Mouse (Mus musculus): ENCODE data around the gene Itpr3. TPM values are rescaled to one million over a fixed set of nuclear protein-coding genes. Genes with fewer than 3 reads are reported as not detected.
A peak's percentile ranks its signal among the peaks of the same experiment; 100 is the strongest.

The Itpr3 gene
- total RNA-seq, 2 experiments from 2014 or later: 1.9 to 2.0 TPM

DNA sequence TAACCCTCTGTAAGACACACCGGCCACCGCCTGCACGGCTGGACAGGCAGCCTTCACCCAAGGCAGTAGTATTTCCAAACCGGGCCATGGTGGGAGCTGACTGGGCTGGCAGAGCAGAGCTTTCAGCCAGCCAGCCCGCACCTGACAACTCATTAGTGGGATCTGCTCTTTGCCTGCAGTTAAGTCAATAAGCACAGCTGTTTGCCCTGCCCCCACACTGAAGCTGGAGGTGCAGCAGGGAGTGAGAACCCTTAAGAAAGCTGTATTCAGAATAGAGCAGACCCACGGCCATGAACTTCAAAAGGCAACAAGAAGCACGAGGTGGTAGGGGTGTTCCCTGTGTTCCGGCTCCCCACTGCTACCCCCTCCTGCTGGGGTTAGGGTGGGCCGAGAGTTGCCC is 73.1 kb downstream of the Itpr3 start:
- intact Hi-C loops (cut with DNase I): no loop called here
- DNase-seq (ENCODE audit: low spot score in 2 of 2): no peak

DNA sequence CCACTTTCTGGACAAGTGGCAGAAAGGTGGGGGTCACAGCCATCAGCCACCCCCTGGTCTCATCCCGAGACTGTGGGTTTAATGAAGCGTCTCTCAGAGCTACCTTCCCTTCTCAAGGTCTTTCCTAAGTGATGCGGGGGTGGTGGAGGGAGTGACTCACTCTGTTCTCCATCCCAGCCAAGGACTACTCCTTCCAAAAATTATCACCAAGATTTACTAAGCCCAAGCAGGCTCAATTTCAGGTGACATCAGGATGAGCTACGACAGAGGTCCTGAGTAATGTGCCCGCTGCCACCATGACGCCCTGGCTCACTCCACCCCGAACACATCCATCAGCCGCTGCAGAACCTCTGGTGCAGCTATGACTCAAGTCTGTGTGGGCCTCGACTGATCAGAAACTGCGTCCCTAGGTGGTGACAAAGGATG is 74.1 kb downstream of the Itpr3 start:
- intact Hi-C loops (cut with DNase I): no loop called here
- DNase-seq (ENCODE audit: low spot score in 2 of 2): peak in 1 of 2 experiments; percentile 86

DNA sequence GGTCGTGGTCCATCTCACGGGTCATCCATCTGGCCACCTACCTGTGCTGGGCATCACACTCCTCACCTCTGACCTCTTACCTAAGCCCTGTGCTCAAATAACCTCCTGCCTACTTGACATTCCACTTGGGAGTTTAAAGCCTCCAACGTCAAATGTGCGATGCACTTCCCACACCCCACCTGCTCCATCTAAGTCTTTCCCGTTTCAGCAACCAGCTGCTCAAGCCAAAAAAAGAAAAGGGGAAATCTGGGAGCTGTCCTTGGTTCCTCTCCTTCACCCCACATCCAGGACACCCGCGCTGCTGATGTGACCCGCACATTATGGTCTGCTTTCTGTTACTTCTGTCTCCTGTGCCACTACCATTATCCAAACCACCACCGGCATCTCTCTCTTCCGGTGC is 75.1 kb downstream of the Itpr3 start:
- intact Hi-C loops (cut with DNase I): no loop called here
- peak in 1 of 2 experiments; percentile 83 for DNase-seq (ENCODE audit: low spot score in 2 of 2)

DNA sequence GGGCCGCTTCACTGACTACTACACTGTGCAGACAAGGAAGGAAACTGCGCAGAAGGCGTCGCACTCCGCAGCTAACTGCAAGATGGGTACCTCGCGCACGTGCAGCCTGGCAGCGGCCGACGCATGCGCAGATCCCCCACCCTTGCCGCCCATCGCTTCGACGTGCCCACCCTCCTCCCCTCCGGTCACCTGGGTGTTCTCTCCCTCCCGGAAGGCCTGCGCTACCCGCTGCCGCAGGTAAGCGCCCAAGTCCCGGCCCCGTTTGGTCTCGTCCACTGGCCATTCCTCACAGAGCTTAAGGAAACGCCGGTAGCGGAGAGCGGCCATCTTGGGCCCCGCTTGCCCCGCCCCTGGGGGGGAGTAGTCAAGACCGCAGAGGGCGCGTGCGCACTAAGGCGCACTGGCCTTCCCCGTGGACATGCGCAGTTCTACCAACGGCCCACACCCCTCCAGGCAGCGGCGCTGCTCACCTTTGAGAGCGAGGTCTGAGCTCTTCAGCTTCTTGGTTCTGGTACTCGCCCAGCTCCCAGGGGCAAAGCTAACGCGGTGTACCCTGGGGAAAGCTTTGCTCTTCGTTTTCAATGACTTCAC is 76.5 kb downstream of the Itpr3 start, which contains the start of gene Uqcc2:
Gene Uqcc2 (minus strand): TSS at position 366 of the 591 bp plus-strand sequence.
- peak; percentile 95 to 98 for DNase-seq (ENCODE audit: low spot score in 2 of 2)
- intact Hi-C loops (cut with DNase I): loop anchor here (1.0 kb wide), 1 partner anchor 71 kb away; the partner anchor contains the start of gene Lemd2

DNA sequence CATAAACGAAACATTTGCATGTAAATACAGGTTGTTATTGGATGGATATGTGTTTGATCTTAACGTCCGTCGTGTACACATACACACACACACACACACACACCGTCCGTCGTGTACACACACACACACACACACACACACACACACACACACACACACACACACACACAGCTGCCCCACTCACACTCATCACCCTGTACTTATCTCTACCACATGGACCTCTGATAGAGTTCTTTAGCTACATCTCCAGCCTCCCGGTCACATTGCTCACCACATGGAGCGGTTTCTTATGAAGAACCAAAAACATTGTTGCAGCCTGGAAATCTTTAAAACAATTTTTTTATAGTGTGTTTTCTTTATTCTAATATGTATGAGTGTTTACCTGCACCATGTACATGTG is 77.1 kb downstream of the Itpr3 start:
- DNase-seq (ENCODE audit: low spot score in 2 of 2): no peak
- intact Hi-C loops (cut with DNase I): no loop called here

DNA sequence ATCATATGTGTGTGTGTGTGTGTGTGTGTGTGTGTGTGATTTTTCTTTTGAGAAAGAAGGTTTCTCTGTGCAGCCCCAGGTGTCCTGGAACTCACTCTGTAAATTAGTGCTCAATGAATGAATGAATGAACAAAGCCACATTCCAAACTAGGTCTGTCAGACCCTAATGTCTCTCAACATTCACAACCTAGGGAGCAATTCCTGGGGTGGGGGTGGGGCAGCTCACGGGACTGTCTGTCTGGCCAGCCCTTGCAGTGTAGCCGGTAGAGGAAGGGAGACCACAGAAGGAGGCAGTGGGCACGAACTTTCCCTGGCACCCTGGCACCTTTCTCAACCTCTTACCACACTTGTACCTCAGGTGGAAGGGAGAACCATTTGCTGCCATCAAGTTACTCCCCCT is 77.6 kb downstream of the Itpr3 start:
- no peak for DNase-seq (ENCODE audit: low spot score in 2 of 2)
- intact Hi-C loops (cut with DNase I): no loop called here

DNA sequence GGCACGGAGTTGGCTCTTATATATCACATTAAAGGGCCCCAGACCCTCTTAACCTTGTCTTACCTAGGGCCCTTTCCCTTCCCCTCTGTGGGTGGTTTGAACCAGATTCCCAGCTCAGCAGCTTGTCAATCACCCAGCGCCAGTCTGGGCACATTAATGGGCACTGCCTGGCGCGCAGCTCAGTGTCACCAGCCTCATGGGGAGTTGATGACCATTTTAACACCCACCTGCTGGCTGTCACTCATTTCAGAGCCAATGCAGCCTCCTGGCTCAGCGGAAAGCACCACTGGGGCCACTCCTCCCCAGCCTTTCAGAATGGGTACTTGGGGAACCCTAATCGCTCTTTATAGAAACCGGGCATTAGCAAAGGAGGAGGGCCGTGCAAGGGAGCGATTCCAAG is 81.3 kb downstream of the Itpr3 start:
- intact Hi-C loops (cut with DNase I): no loop called here
- no peak for DNase-seq (ENCODE audit: low spot score in 2 of 2)

DNA sequence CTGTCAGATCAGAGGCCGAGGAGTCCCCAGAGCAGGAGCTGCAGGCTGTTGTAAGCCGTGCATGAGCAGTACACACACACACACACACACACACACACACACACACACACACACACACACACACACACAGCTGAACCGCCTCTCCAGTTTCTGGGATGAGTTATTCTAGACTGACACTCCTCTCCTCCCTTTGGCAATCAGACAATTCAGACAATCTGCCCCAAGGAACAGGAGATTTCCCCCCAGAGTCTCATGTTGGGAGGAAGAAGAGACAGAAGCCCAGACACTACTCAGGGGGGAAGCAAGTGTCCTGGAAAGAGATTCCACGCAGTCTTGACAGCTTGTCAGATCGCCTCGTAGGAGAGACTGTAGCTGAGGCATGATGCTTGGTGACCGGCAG is 82.2 kb downstream of the Itpr3 start:
- DNase-seq (ENCODE audit: low spot score in 2 of 2): no peak
- intact Hi-C loops (cut with DNase I): no loop called here

DNA sequence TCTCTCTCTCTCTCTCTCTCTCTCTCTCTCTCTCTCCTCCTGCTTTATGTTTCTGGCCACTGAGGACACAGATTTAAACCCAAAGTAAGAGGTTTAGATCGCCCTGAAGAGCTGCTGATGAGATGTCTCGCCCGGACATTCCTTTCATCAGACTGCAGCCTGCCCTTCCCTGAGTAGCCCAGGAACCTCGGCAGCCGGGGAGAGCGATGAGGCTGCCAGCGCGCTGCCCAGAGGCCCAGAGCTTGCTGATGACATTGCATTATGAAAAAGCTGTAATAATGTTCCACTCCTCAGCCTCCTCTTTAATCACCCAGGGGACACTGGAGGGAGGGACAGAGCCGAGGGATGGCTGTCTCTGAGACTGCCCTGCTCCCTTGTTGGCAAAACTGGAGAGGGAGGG is 83.2 kb downstream of the Itpr3 start:
- intact Hi-C loops (cut with DNase I): no loop called here
- DNase-seq (ENCODE audit: low spot score in 2 of 2): no peak

DNA sequence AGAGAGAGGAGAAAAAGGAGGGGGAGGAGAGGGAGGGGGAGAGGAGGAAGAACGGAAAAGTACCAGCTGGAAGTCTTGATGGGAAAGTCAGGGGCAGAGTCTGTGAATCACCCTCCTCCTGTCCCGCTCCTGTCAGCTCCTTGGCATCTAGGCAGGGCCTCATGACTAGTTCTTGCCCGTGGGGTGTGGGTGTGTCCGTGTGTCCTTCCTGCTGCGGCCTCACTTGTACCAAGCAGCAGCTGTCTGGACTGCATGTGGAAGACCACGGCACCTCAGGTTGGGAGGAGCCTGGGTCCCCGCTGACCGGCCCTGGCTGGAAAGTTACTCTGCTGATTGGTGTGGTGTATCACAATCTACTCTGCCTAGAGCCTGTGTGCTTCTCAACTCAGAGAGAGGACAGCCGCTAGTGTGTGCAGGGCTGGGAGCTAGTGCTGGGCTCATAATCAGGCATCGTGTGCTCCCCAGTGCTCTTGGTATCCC is 84.9 kb downstream of the Itpr3 start:
- intact Hi-C loops (cut with DNase I): no loop called here
- peak in 1 of 2 experiments; percentile 62 for DNase-seq (ENCODE audit: low spot score in 2 of 2)

DNA sequence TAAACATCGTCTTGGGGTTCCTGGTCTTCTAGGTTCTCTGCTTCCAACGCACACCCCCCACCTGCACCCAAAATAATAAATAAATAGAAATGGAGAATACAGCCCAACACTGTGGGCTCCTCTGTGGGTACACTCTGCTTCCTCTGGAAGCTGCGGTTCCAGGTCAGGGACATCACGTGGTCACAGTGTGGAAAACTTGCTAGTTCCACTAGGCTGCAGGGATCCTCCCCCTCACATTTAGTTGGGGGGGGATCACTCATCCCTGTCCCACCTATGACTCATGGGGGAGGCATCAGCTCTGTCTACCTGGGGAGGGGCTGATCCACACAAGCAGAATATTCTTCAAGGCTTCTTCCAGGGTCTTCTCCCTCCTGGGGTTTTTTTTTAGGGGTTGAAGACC is 87.0 kb downstream of the Itpr3 start:
- intact Hi-C loops (cut with DNase I): no loop called here

DNA sequence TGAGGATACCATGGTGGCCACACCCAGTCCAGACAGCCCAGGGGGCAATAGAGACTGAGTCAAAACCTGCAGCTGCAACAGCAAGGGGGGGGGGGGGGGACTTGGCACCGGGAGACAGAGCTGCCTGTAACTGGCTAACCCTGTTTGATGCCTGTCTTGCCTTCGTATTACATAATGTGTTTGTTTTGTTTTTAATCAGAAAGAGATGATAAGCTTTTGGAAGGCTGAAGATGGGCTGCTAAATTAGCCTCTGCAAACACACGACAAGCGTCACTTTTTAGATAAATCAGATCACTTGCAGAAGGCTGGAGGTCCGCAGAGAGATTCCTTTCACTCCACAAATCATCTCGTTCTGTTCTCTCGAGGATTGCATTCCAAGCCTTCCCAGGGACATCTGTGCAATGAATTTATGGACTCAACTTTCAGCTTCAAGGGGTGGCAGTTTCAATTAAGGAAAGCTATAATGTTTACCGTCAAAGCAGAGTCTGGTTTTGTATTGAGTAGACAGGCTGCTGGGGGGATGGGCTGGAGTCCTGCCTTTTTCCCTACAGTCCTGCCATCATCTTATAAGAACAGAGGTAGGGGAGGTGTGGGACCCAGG is 89.3 kb downstream of the Itpr3 start:
- intact Hi-C loops (cut with DNase I): no loop called here
- no peak for DNase-seq (ENCODE audit: low spot score in 2 of 2)

More for the DNA sequence above, 87.0 kb downstream of the Itpr3 start:
- DNase-seq (ENCODE audit: low spot score in 2 of 2): no peak

DNA sequence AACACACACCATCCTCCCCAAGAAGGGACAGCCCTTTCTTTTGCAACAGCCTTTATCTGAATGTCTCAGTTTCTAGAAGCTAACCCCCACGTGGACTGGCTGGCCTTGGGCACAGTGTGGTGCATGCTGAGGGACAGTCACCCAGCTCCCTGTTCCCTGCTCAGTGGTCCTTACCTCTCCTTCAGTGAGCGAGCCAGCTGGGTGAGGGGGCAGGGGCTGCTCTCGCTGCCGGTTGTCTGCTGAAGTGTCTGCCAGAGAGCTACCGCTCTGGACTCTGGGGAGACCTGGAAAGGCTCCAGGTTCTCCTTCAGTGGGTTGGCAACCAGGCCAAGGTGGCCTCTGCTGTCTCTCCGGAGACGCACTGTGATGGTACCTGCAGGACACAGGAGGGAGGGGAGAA is 93.8 kb downstream of the Itpr3 start:
- intact Hi-C loops (cut with DNase I): no loop called here
- DNase-seq (ENCODE audit: low spot score in 2 of 2): no peak

DNA sequence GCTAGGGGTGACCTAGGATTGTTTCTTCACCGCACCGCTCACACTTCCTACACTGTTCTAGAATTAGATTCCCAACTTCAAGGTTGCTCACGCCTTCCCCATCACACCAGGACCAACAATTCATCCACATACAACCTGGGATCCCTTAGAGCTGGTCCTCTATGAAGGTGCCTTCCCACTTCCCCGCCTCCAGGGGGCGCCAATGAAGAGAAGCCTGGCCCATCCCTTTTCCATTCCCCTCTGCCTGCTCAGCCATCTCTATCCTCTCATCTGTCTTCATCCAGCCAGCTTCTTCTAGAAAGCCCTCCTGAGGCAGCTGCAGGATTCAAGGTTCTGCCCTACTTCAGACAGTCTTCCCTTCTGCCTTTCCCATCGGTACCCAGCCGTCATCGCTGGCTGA is 94.3 kb downstream of the Itpr3 start:
- intact Hi-C loops (cut with DNase I): no loop called here
- no peak for DNase-seq (ENCODE audit: low spot score in 2 of 2)

DNA sequence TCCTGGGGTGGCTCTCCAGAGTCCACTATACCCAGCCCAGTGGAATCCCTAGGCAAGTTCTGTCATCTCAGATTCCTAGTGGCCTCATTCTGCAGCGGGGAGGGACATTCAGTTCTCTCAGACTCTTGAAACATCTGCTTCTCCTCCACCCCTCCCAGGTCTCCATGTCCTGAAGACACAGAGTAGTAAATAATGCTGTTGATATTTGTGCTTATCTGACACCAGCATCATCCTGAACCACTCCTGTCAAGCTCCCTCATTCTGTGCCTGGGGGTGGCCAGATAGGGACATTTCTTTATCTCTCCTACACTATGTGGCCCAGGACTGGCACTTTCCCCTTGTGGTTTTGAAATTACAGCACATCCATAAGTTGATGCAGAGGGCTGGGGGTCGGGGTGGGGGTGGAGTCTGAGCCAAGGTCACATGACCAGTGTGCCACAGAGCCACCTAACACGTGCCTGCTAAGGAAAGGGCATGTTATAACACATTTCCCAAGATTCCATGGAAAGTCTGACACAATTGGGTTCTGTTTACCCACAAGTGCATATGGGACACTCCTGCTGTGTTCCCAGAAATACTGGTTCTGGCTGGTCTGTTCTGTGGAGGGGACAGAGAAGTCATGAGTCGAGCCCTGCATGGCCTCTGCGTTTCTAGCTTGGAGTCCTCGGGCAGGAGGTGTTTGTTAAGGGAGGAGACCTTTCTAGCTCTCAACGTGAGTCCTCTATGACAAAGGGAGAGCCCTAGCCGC is 96.0 kb downstream of the Itpr3 start:
- no peak for DNase-seq (ENCODE audit: low spot score in 2 of 2)
- intact Hi-C loops (cut with DNase I): no loop called here

DNA sequence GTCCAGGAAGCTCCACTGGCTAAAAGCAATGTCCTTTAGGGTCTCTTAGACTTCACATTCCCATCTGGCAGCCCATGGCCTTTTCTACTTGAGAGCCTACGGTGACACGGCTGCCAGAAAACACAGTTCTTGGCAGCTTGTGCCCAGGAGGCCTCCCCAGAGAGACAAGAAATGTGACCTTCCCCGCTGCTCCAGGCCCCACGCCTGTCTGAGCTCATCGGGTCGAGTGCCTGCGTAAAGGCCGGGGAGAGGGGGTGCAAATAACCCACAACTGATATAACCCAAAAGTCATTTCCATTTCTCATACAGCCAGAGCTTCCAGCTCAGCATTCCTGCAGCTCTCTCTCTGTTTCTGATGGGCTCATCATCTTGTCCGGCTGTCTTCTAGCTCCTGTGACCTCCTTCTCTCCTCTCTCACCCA is 96.7 kb downstream of the Itpr3 start:
- no peak for DNase-seq (ENCODE audit: low spot score in 2 of 2)
- intact Hi-C loops (cut with DNase I): no loop called here

DNA sequence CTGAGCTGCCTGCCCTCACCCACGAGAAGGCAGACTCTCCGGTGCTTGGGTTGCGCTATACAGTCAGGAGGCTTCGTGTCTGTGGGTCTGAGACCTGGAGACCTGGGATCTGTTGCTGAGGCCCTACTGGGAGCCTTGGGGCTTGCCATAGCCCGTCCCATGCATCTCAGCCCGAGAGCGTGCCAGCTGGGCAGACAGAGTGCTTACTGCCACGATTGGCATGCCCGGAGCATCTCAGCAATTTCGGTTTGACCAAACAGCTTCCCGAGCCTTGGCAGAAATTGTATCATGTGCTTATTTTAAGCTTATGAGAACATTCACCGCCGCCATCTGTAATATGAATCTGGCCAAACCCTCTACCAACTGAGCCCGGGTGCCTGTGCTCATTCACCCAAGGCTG is 97.2 kb downstream of the Itpr3 start:
- DNase-seq (ENCODE audit: low spot score in 2 of 2): peak in 1 of 2 experiments; percentile 44

DNA sequence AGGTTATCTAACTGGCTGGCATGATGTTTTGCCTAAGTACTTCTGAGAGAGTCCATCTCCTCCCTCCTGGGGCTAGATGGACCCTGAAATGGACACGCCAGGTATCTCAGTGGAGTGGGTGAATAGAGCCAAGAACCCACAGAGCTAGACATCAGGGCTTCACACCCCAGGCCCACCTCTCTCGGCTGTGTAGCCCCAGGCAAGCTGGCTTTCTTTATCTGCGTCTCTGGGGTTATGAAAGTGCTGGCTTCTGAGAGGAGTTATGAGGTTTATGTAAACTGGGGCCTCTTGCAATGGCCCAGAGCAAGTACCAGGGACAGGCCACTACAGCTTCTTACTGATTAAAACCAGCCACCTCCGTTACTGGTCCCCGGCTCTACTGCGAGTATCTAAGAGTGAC is 97.8 kb downstream of the Itpr3 start:
- no peak for DNase-seq (ENCODE audit: low spot score in 2 of 2)
- intact Hi-C loops (cut with DNase I): no loop called here

More for the DNA sequence above, 97.2 kb downstream of the Itpr3 start:
- intact Hi-C loops (cut with DNase I): no loop called here

DNA sequence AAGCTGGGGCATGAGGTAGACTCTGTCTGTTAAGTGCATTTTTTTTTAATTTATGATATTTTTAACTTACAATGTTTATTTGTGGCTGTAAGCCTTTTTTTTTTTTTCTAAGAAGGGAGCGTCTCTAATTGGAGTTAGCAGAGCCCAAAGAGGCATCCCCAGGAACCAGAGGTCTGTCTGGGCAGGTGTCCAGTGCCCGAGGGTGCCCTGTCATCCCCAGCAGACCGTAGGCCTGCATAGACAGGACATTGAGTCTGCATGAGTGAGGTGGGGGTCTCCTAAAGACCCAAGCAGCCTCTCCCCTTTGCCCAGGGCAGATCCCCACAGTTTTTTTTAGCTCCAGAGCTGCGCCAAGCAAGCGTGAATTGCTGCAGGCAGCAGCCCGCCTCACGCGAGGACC is 98.6 kb downstream of the Itpr3 start:
- intact Hi-C loops (cut with DNase I): no loop called here
- DNase-seq (ENCODE audit: low spot score in 2 of 2): no peak

DNA sequence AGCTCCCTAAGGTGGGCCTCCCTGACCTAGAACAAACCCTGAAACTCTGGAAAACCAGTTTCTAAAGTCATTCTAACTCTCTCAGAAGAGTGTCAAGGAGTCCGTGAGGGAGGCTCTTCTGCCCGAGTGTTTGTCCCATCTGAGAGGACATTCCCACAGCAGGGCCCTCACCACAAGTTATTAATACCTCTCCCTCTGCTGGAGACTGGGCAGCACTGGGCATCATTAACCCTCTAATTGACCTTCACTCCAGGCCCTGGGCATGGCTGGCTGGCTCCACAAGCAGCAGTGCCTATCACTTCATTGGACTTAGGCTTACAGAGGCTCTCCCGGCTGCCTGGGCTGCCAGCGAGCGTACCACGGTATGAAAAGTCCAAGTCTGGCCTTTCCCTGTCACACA is 101.3 kb downstream of the Itpr3 start:
- no peak for DNase-seq (ENCODE audit: low spot score in 2 of 2)
- intact Hi-C loops (cut with DNase I): no loop called here

DNA sequence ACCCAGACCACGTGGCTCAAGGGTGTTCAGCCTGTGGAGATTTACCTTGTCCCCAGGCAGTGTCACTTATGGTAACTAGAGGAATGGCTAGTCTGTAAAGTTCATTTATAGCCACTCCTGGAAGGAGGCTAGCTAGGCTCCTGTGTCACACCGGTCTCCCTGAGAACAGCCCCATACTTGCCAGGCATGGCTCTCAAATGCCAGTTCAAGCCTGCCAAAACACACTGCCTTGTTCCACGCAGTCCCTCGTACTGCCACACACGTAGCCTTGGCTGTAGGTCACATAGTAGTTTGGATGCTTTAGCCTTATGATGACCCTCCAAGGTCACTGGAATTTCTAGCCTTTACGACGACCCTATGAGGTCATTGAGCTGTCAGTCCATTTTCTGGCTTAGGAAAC is 102.1 kb downstream of the Itpr3 start:
- DNase-seq (ENCODE audit: low spot score in 2 of 2): no peak
- intact Hi-C loops (cut with DNase I): no loop called here

Measured in left cerebral cortex, postnatal 25 days (tissue).